Mouse (Mus musculus): ENCODE results near the gene Slc4a3. TPM values are rescaled to one million over a fixed set of nuclear protein-coding genes. Genes with fewer than 3 reads are reported as not detected.

Slc4a3 gene
- total RNA-seq, 2 experiments from 2014 or later = 4.3 to 5.0 TPM

DNA sequence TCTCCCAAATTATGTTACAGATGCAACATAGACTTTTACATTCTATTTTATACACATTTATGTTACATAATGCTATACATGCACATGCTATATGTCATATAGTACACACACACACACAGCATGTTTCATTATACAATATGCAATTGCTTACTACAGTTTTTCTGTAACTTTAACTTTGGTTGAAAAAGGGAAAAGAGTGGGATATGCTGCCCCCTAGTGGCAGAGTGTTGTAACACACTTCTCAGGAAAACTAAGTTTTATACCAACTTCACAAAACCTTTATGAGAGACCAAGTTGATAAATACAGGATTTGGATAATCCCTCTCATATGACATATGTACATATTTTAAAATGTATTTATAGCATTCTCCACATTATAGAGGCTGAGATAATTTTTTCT is 51.6 kb downstream of the Slc4a3 start:
- no peak for DNase-seq

DNA sequence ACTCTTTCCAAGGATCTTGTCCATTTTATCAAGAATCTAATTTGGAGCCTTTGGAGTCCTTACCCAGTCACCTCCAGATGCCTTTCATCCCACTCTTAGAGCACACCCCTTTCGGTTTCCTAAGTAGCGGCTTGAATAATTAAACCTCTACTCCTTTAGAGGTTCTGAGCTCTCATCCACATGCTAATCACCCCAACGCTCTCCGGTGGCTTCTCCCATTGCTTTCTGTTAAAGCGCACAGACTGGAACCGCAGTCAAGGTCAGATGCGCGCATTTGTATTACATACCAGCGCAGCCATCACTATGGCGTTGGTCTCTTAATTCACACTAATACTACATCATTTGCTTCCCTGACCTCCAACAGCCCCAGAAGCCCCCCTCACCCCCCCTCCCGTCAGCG is 55.7 kb downstream of the Slc4a3 start:
- DNase-seq = no peak

DNA sequence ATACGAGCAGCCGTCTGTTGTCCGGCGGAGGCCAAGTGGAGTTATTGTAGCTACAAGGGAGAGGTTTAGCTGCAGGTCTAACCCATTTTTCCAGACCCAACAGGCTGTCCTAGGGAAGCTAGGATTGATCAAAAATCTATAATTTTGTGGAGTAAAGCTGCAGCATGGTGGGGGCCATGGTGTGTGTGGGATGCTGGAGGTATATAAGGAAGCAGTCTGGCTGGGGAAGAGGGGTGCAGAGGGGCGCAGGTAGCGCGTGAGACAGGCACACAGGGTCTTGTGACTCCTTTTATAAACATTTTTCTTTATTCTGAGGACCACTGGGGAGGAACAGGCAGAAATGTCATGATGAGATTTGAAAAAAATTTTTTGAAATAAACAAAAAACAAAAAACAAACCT is 57.5 kb downstream of the Slc4a3 start:
- DNase-seq = no peak

- DNase-seq = no peak
These were observed 62.2 kb downstream of the Slc4a3 start for GRCm38 (mm10) chr1:75608225-75608624.

- DNase-seq = no peak
These were observed 62.7 kb downstream of the Slc4a3 start for GRCm38 (mm10) chr1:75608625-75609263.

DNA sequence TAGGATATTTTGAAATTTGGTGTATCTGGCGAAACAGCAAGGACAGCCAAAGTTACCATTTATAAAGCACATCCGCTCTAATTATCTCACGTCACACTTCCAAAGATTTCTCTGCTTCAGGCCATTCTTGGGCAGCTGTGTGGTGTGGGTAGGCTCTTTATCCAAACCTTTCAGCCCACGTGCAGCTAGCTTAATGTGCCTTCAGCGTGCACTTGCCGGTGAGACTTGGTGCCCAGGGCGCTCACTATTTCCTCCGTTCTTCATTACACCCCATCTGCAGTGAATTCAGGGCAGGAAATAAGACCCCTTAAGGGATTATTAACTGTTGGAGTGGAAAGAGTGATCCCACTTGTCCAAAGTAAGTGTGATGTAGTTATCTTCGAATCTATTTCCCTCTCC is 63.2 kb downstream of the Slc4a3 start:
- DNase-seq = no peak

DNA sequence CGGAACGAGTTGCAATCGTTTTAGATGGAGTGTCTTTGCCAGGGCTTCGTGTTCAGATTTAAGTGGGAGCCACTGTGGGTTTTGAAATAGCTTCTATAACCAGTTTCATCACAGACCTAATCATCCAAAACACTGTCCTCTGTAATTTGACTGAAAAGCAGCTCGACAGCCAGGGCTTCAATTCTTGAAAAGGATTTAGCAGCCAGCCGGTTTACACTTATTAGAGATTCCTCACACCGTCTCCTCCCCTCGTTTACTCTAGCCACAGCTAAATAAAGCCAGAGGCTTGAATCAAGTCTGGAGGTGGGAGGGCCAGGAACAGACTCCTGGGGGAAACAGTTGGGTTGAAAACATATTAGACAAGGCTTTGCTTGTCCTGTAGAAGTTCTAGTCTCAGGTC is 64.5 kb downstream of the Slc4a3 start:
- DNase-seq = no peak

Other genes with a start within 250 kb of the Slc4a3 start
- 10 to 100 TPM; 46.1 to 51.4 TPM for gene Dnpep, start 228.3 kb upstream of the Slc4a3 start, total RNA-seq (2021)
- gene Des, start 185.9 kb upstream of the Slc4a3 start, total RNA-seq (2021) = 1,000 to 10,000 TPM; 1,914 to 2,104 TPM
- gene Speg, start 171.0 kb upstream of the Slc4a3 start, total RNA-seq (2021) = 100 to 1,000 TPM; 200 to 244 TPM
- gene Gmppa, start 110.3 kb upstream of the Slc4a3 start, total RNA-seq (2021) = 10 to 100 TPM; 32.0 to 37.2 TPM
- gene Asic4, start 95.8 kb upstream of the Slc4a3 start, total RNA-seq (2021) = not detected
- gene Chpf, start 67.0 kb upstream of the Slc4a3 start, total RNA-seq (2021) = 1 to 10 TPM; 5.5 to 7.9 TPM
- under 1 TPM; 0.36 to 0.43 TPM for gene Tmem198, start 66.7 kb upstream of the Slc4a3 start, total RNA-seq (2021)
- gene Obsl1, start 39.8 kb upstream of the Slc4a3 start, total RNA-seq (2021) = 10 to 100 TPM; 37.7 to 52.8 TPM
- 1 to 10 TPM; 3.8 to 4.1 TPM for gene Inha, start 39.2 kb upstream of the Slc4a3 start, total RNA-seq (2021)
- gene Stk11ip, start 24.7 kb upstream of the Slc4a3 start, total RNA-seq (2021) = 1 to 10 TPM; 5.3 to 5.6 TPM